Mouse (Mus musculus): ENCODE results near the gene Ddr1.

GRCm38 (mm10) chr17:35636363-35636762 is 68.1 kb downstream of the Ddr1 start:
- TF ChIP-seq CTCF (IDR thresholded peaks at IDR 0.05; ENCODE audit: low read depth) (no peak), EP300 (IDR thresholded peaks at IDR 0.05; ENCODE audit: low read depth) (no peak)

Measured in liver, embryonic 14.5 days (tissue).